Mouse (Mus musculus) brain, embryonic 14.5 days (tissue): ENCODE data around the gene Islr2. TPM values are rescaled to one million over a fixed set of nuclear protein-coding genes. Genes with fewer than 3 reads are reported as not detected.

Experiments
- DNase-seq: peaks from one replicate; pipeline ENCODE4 v3.0.0-alpha.2; 2011; ENCODE audit warnings: low read depth
- CTCF ChIP-seq: fragments of 200-500 bp; IDR thresholded peaks from 2 replicates; pipeline ENCODE4 v1.5.1; 2012; ENCODE audit warnings: inconsistent platforms, mild to moderate bottlenecking, moderate library complexity, borderline replicate concordance; ENCODE audit not compliant: insufficient read depth, insufficient read length; ENCODE audit errors: extremely low read depth
- POLR2A ChIP-seq: fragments of 200-500 bp; IDR thresholded peaks from 2 replicates; pipeline ENCODE4 v1.6.1; 2012; ENCODE audit warnings: mild to moderate bottlenecking, inconsistent platforms, borderline replicate concordance; ENCODE audit not compliant: poor library complexity, insufficient read depth, insufficient read length, severe bottlenecking; ENCODE audit errors: extremely low read depth
- polyA plus RNA-seq: library from polyadenylated mRNA; depleted of rRNA; stranded (reverse); fragments of >200 nt; gene quantifications from 2 replicates; pipeline ENCODE4 v1.2.3, GENCODE M21; 2012

Islr2 gene
- polyA plus RNA-seq, 1 experiment, result 418 TPM

GRCm38 (mm10) chr9:58242696-58243095 lies 38.6 kb upstream of the Islr2 start:
- no peak for TF ChIP-seq POLR2A
- no peak for TF ChIP-seq CTCF
- no peak for DNase-seq

DNA sequence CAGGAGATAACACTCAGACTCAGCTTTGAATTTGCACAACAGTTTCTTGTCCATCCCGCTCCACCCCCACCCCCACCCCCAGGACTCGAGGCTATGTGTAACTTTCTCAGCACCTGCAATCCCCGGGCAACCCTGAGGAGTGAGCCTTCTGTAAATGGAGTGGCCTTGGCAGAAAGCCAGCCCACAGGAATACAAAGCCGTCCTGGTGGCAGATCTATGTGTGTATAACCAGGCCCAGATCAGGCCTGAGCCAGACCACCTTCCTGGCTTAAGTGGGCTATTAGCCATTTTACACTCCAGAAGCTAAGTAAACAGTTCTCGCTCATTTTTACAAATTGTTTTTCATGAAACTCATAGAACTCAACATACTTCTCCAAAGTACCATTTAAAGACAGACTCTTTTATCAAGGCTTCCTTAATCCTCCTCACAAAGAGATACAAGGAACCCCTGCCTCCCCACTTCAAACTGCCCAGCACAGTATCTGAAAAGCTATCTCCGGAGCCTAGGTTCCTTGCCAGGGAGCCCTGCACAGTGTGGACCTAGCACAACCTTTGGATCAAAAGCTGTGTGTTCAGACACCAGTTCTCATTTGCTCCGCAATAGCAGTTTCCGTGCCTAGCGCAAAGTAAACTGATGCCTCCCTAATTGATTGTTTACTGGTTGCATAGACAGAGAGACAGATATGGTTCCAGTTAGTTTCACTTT lies 37.8 kb upstream of the Islr2 start:
- DNase-seq, result peak; percentile 88
- TF ChIP-seq CTCF, result no peak
- no peak for TF ChIP-seq POLR2A

DNA sequence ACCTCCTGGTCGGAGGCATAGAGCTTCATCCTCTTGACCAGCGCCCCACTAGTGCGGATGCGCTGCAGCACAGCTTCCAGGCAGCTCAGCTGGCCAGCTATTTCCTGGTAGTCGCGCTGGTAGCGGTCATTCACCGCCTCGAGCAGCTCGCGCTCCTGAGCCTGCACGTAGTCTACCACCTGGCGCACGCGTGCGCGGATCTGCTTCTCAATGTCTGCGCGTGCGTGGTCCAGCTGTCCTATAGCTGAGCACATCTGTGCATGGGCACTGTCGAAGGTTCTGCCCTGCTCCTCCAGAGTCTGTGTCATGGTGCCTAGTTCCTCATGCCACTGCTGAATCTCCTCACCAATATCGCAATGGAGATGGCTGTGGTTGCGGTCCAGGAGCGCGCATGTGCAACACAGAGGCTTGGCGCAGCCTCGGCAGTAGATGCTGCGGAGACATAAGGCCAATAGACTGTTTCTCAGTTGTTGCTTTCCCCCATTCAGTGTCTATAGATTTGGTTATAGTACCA lies 30.4 kb upstream of the Islr2 start:
- TF ChIP-seq CTCF, result no peak
- no peak for TF ChIP-seq POLR2A
- DNase-seq, result no peak

DNA sequence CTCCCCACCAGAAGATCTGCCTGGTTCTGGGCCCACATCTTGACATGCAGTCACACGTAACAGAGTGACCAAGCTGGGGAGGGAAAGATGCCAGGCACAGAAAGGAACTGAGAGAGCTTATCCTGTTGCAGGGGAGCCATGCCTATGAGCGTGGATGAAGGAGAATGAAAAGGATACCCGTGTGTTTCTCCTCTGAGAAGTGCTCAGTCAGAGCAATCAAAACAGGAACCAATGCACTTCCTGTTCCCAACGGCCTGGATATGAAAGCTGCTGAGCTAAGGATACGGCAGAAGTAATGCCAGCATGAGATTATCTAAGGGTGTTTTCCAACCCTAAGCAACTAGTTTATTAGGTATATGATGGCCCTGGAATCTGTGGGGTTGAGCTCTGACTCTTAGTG lies 28.3 kb upstream of the Islr2 start:
- no peak for DNase-seq
- TF ChIP-seq POLR2A (no peak), CTCF (no peak)

- no peak for DNase-seq
- TF ChIP-seq CTCF, result no peak
Observed at GRCm38 (mm10) chr9:58231746-58232145, 27.6 kb upstream of the Islr2 start.

- DNase-seq, result no peak
- no peak for TF ChIP-seq POLR2A
- TF ChIP-seq CTCF, result no peak
Observed at GRCm38 (mm10) chr9:58228777-58229466, 24.8 kb upstream of the Islr2 start.

GRCm38 (mm10) chr9:58225915-58226913 lies 22.1 kb upstream of the Islr2 start:
- TF ChIP-seq CTCF (peak; percentile 72), POLR2A (no peak)
- no peak for DNase-seq

DNA sequence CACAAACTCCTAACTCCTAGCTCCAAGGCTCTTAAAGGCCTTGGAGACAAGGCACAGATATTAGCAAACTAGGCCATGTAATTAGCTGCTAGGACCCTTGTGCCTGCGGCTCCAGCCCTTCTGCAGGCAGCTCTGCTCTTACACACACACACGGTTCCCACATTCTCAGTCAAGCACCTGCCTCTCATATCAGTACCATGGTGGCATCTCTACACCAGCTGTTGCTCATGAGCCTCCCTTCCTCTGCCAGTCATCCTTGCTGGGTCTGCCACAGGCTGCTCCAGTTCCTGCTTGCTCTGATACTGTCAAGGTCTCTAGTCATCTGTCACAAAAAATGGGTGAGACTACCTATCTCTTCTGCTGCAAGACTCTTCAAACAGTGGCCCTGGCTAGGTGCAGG lies 20.2 kb upstream of the Islr2 start:
- no peak for TF ChIP-seq POLR2A
- no peak for TF ChIP-seq CTCF
- DNase-seq, result no peak

DNA sequence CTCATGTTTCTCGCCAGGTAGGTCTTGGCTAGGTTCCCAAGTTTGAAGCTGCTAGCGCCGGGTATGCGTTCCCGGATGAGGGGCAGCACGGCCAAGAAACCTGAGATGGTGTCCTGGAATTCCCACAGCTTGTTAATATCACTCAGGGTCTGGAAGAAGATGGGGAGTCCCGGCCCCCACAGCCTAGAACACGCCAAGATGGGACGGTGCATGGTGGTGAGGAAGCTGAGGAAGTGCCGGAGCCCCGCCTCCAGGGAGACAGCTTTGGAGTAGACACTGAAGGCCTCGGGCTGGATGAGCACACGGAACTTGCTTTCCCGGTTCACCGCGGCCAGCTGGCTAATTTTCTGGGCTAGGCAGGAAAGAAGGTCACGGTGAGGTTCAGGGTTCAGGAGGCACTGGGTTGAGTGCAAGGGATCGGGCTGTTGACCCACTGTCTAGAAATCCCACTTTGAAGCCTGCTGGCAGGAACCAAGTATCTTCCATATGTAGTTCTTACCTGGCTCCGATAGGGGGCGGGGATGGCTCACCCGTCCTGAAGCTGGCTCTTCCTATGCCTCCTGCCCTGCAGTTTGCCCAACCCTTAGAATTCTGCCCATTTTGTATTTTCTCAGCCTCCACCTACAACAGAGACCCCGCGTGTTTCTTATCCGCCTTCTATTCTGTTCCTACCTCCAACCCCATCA lies 16.2 kb upstream of the Islr2 start:
- no peak for TF ChIP-seq POLR2A
- TF ChIP-seq CTCF, result peak; percentile 74
- peak; percentile 71 for DNase-seq

GRCm38 (mm10) chr9:58218539-58218938 lies 14.4 kb upstream of the Islr2 start:
- TF ChIP-seq CTCF, result no peak
- TF ChIP-seq POLR2A, result no peak

GRCm38 (mm10) chr9:58216402-58216801 lies 12.3 kb upstream of the Islr2 start:
- DNase-seq, result peak; percentile 78
- TF ChIP-seq POLR2A, result no peak
- peak; percentile 79 for TF ChIP-seq CTCF

More at GRCm38 (mm10) chr9:58218539-58218938, 14.4 kb upstream of the Islr2 start:
- DNase-seq, result no peak
